ENCODE assay signal across 16 mouse cellular contexts in genomic region chr1:176818147-176818546, GRCm38 (mm10). TPM values are rescaled to one million over a fixed set of nuclear protein-coding genes. Genes with fewer than 3 reads are reported as not detected.
DNase-seq lines count a peak whose midpoint lies in the region; ATAC-seq and TF ChIP-seq lines count a peak whose summit lies in the region.
"Had no signal": no experiment of that assay in that cellular context is flagged by ENCODE, and none has a peak within 500 bp of the region (broad histone marks: within the 10 kb centered on the region; RNA-seq: fewer than 3 reads in every experiment).

No protein-coding gene starts in this region.

- no peaks in the 10 kb centered on the region for H3K27me3 ChIP-seq in heart, embryonic 13.5 days (replicated peaks)
- 0 out of 2 replicates have a peak, but pooled peaks cover 6% of the 10 kb centered on the region for H3K27me3 ChIP-seq in liver, embryonic 12.5 days (replicated peaks)
- H3K27me3 ChIP-seq: kidney, embryonic 15.5 days; limb, embryonic 13.5 days had no signal

- H3K27ac ChIP-seq in heart, embryonic 13.5 days (replicated peaks), result peak overlapping the region; percentile 66
- H3K27ac ChIP-seq in liver, embryonic 12.5 days, result 0 out of 2 replicates have a peak overlapping the region, but pooled peaks have one; percentile 38
- peak overlapping the region; percentile 75 for H3K27ac ChIP-seq in bone marrow macrophage, adult 2 months (ENCODE audit: insufficient read depth, low read depth, low read length)
- H3K27ac ChIP-seq: hindbrain, postnatal 0 days; kidney, embryonic 15.5 days; limb, embryonic 13.5 days had no signal

- H3K9ac ChIP-seq in heart, embryonic 13.5 days, result no peak overlapping the region
- H3K9ac ChIP-seq in liver, embryonic 12.5 days, result no peak overlapping the region
- H3K9ac ChIP-seq: kidney, embryonic 15.5 days; limb, embryonic 13.5 days had no signal

- H3K4me1 ChIP-seq in heart, embryonic 13.5 days, result peaks cover 49% of the 10 kb centered on the region
- peaks cover 50% of the 10 kb centered on the region for H3K4me1 ChIP-seq in liver, embryonic 12.5 days
- H3K4me1 ChIP-seq in bone marrow macrophage, adult 2 months (ENCODE audit: control insufficient read depth, insufficient read depth, low read length), result peaks cover 28% of the 10 kb centered on the region

- no peak overlapping the region for H3K4me2 ChIP-seq in heart, embryonic 13.5 days
- no peak overlapping the region for H3K4me2 ChIP-seq in liver, embryonic 12.5 days
- H3K4me2 ChIP-seq: kidney, embryonic 15.5 days; limb, embryonic 13.5 days; midbrain, embryonic 11.5 days had no signal

- no peak for TF ChIP-seq POLR2A in bone marrow macrophage, adult 2 months (IDR thresholded peaks at IDR 0.05; ENCODE audit: borderline replicate concordance, low read depth, low read length)

- 53% methylated on average over 2 of the region's 2 CpGs for WGBS in heart, embryonic 13.5 days
- WGBS in liver, embryonic 12.5 days (ENCODE audit: insufficient replicate concordance), result 49% methylated on average over 2 of the region's 2 CpGs

- no peaks in the 10 kb centered on the region for H3K36me3 ChIP-seq in heart, embryonic 13.5 days
- H3K36me3 ChIP-seq in liver, embryonic 12.5 days, result no peaks in the 10 kb centered on the region
- H3K36me3 ChIP-seq: kidney, embryonic 15.5 days; limb, embryonic 13.5 days had no signal

- no peaks in the 10 kb centered on the region for H3K9me3 ChIP-seq in heart, embryonic 13.5 days
- no peaks in the 10 kb centered on the region for H3K9me3 ChIP-seq in liver, embryonic 12.5 days (replicated peaks)
- H3K9me3 ChIP-seq: kidney, embryonic 15.5 days; limb, embryonic 13.5 days had no signal

- no peak for ATAC-seq in heart, embryonic 13.5 days (ENCODE audit: extremely low read depth, insufficient number of reproducible peaks, low FRiP score, low TSS enrichment)
- no peak for ATAC-seq in liver, embryonic 12.5 days
- ATAC-seq: activated CD4-positive, CD25-positive, alpha-beta regulatory T cell, adult 4 months; forebrain, embryonic 16.5 days; hindbrain, postnatal 0 days had no signal

- H3K4me3 ChIP-seq in heart, embryonic 13.5 days, result no peak overlapping the region
- H3K4me3 ChIP-seq in liver, embryonic 12.5 days, result no peak overlapping the region
- no peak overlapping the region for H3K4me3 ChIP-seq in bone marrow macrophage, adult 2 months (ENCODE audit: insufficient read depth, low read length)
- H3K4me3 ChIP-seq: erythroblast, embryonic 14.5 days; kidney, embryonic 15.5 days; limb, embryonic 13.5 days had no signal

- TF ChIP-seq CTCF in bone marrow macrophage, adult 2 months (IDR thresholded peaks at IDR 0.05; ENCODE audit: low read depth, low read length), result no peak

- DNase-seq in heart, adult 8-10 months (ENCODE audit: low spot score), result no peak
- DNase-seq in liver, result no peak
- no peak for DNase-seq in embryo, embryonic 11 days
- no peak for DNase-seq in thymus, postnatal 36 days
- DNase-seq: cerebellum, postnatal 14 days; thymus, postnatal 25 days had no signal

RNA-seq across cellular contexts. Expression of gene Sdccag8, which starts 3.7 kb away (rescaled TPM):
- polyA plus RNA-seq in heart, embryonic 13.5 days (2015; fragmentation: Nextera tagmentation; extraction: Ambion mirVana), result 8.7 and 10.6 TPM in 2 replicates
- 1 to 10 TPM; 3.4 to 5.7 (median 4.1) TPM for total RNA-seq in heart, adult 8-10 months (2022)
- 6.4 and 6.7 TPM in 2 replicates for polyA plus RNA-seq in liver, embryonic 12.5 days (2016; fragmentation: Nextera tagmentation; extraction: Ambion mirVana)
- polyA plus RNA-seq in bone marrow macrophage, adult 2 months (2012; ENCODE audit: insufficient read depth, insufficient read length, missing spikeins), result 24.5 and 26.0 TPM in 2 replicates

RNA-seq across cellular contexts. Expression of gene Cep170, which starts 4.3 kb away (rescaled TPM):
- polyA plus RNA-seq in heart, embryonic 13.5 days (2015; fragmentation: Nextera tagmentation; extraction: Ambion mirVana), result 18.9 and 19.8 TPM in 2 replicates
- 10 to 100 TPM; 16.7 to 22.9 (median 20.5) TPM for total RNA-seq in heart, adult 8-10 months (2022)
- polyA plus RNA-seq in liver, embryonic 12.5 days (2016; fragmentation: Nextera tagmentation; extraction: Ambion mirVana), result 9.4 and 11.5 TPM in 2 replicates
- 55.1 and 60.1 TPM in 2 replicates for polyA plus RNA-seq in bone marrow macrophage, adult 2 months (2012; ENCODE audit: insufficient read depth, insufficient read length, missing spikeins)
